Mouse (Mus musculus): ENCODE results near the gene Mier2.

Mier2 gene

GRCm38 (mm10) chr10:79539701-79540495 is 15.1 kb downstream of the Mier2 start:
- no peak for DNase-seq (ENCODE audit: low spot score in 2 of 2)

GRCm38 (mm10) chr10:79538873-79539272 is 16.1 kb downstream of the Mier2 start:
- DNase-seq (ENCODE audit: low spot score in 2 of 2) = no peak

GRCm38 (mm10) chr10:79538323-79538722 is 16.7 kb downstream of the Mier2 start:
- no peak for DNase-seq (ENCODE audit: low spot score in 2 of 2)

GRCm38 (mm10) chr10:79537781-79538180 is 17.2 kb downstream of the Mier2 start:
- no peak for DNase-seq (ENCODE audit: low spot score in 2 of 2)

GRCm38 (mm10) chr10:79537271-79537670 is 17.7 kb downstream of the Mier2 start:
- no peak for DNase-seq (ENCODE audit: low spot score in 2 of 2)

DNA sequence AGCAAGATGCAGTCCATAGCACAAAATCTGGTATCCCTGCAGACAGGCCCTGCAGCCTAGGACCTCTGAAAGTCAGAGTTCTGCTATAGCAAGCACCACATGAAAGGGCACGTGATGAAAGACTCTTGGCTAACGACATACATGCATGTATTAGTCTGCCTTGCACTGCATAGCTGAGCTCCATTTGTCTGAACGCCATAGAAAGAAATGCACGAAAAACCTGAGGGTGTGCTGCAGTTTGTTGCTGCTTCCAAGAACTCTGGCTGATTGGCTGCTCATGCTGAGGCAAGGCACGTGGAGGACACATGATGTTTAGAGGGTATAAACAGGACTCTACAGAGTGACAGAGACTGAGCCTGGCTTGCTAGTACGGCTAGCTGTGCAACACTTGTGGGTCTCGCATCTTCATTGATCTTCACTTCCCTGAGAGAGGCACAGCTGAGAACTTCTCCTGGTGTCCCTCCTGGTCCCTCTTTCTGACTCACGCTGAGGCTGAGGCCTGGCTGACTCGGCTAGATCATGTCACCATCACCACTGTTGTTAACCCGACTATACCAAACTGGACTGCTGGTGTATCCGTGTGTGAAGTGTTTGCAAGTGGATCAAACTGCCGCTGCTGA is 18.4 kb downstream of the Mier2 start:
- DNase-seq (ENCODE audit: low spot score in 2 of 2) = no peak

DNA sequence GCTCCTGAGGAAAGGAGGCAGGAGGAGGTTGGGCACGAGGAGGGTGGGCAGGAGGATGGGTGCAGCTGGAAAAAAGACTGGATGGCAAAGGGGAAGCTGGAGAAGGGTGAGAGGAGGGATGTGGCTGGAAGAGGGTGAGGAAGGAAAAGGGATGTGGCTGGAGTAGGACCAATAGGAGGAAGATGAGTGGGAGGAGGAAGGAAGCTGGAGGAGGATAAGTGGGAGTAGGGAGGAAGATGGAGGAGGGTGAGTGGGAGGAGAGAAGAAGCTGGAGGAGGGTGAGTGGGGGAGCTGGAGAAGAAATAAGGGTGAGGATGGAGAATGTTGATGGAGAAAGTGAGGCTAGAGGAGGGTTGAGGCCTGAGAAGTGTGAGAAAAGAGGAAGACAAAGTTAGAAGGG is 19.6 kb downstream of the Mier2 start:
- no peak for DNase-seq (ENCODE audit: low spot score in 2 of 2)

GRCm38 (mm10) chr10:79534426-79534825 is 20.6 kb downstream of the Mier2 start:
- peak in 1 of 2 experiments; percentile 2 for DNase-seq (ENCODE audit: low spot score in 2 of 2)

DNA sequence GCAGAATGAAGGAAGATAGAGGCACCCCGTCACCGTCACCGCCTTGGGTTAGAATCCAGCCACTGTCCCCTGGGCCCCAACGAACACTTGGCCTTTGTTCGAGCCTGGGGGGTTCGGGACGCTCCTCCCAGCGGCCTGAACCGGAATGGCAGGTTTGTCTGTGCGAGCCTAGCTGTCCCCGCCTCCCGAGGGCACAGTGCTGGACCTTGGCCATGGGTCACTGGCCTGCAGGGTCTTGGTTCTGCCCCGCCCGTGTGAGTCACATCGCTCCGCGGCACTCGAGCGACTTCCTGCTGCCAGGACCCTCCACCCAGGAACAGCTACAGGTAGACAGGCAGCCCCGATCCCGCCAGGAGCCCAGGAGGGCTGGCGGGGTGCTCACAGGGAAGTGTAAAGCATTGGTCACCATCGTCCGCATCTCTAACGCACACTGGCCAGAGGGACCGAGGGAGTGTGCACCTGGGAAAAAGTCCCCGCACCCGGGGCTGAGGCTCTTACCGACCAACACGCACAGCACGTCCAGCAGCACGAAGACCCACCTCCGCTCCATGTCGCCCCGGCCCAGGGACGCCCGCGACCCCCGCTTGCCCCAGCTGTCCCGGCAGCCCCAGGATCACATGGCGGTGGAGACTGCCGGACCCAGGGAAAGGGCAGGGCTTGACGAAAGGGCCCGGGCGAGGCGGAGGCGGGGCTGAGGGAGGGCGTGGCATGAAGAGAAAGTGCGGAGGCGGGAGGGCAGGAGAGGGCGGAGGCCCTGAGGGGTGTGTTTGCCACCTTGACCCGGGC is 21.7 kb downstream of the Mier2 start, which contains the start of gene Plpp2:
TSS of gene Plpp2 (minus strand) at position 671 of the 786 bp plus-strand sequence.
- peak in 1 of 2 experiments; percentile 14 for DNase-seq (ENCODE audit: low spot score in 2 of 2)

GRCm38 (mm10) chr10:79532678-79533077 is 22.3 kb downstream of the Mier2 start:
- DNase-seq (ENCODE audit: low spot score in 2 of 2) = peak in 1 of 2 experiments; percentile 1

DNA sequence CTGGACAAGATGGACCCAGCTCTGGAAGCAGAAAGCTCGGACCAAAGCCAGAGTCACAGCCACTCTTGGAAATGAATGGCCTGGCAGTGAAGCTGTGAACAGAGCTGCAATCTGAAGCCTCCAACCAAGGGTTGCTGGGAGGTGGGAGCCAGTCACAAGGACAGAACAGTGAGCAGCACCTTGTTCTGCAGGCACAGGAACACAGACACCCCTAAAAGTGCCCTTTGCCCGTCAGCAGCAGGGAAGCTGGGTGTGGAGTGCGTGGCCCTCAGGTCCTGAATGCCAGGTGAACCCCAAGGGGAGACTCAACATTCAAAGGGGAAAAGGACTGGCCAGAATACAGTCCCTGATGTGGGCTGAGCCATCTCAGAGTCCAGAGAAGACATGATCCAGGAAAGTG is 23.4 kb downstream of the Mier2 start:
- DNase-seq (ENCODE audit: low spot score in 2 of 2) = no peak

DNA sequence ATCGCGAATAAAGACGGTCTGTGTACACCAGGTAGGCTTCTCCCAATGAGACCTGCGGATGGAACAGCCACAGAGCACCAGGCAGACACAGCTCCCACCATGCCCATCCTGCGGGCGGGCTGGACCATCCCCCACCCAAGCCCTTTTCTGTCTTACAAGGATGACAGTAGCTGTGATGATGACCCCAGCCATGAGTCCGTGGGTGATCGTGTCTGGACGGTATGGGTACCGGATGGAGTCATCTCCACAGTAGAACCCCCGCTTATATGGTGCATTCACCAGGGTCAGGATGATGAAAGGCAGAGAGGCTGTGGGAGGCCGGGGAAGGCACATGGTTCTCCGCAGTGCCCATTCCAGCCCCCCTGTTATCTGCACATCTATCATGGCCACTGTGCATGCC is 24.3 kb downstream of the Mier2 start:
- DNase-seq (ENCODE audit: low spot score in 2 of 2) = no peak

DNA sequence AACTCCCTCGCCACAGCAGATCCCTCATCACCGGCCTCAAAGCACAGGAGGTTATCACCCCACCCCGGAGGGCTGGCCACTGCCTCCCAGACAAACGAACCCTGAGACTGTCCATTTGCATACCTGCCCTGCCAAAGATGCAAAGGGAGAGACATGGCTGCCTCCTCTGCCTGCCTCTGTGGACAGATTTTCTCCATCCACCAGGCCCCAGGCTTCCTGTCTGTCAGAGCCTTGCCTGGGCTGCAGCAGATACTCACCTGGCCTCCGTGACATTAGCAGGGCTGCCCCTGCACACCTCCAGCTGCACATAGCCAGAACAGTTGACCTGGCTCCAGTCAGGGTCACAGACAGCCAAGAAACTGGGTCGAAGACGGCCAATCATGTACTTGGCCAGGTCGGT is 24.8 kb downstream of the Mier2 start:
- no peak for DNase-seq (ENCODE audit: low spot score in 2 of 2)

DNA sequence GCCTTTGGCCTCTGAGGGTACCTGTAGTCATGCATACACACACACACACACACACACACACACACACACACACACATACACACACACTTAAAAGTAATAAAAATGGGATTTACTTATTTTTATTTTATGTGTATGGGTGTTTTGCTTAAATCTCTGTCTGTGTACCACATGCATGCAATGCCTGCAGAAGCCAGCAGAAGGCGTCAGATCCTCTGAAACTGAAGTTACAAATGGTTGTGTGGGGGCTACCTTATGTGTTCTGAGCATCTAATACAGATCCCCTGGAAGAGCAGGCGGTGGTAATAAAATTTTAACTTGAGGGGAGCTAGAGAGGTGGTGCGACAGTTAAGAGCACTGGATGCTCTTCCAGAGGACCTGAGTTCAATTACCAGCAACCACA is 26.9 kb downstream of the Mier2 start:
- no peak for DNase-seq (ENCODE audit: low spot score in 2 of 2)

DNA sequence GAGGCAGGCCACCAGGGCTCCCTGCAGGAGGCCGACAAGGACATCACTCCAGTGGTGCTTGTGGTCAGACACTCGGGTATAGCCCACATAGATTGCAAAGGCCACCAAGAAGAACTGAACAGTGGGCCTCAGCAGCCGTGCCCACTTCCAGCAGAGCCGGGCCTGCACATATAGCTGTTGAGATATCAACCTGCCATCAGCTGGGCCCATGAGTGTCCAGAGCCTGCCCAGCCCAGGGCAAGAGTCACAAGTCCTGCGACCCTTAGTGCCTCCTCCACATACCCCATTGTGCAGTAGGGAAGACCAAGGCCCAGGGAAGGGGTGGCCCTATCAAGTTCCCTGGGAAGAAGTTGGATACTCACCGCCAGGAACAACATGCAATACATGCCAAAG is 27.6 kb downstream of the Mier2 start:
- no peak for DNase-seq (ENCODE audit: low spot score in 2 of 2)

GRCm38 (mm10) chr10:79526661-79527452 is 28.1 kb downstream of the Mier2 start:
- no peak for DNase-seq (ENCODE audit: low spot score in 2 of 2)

DNA sequence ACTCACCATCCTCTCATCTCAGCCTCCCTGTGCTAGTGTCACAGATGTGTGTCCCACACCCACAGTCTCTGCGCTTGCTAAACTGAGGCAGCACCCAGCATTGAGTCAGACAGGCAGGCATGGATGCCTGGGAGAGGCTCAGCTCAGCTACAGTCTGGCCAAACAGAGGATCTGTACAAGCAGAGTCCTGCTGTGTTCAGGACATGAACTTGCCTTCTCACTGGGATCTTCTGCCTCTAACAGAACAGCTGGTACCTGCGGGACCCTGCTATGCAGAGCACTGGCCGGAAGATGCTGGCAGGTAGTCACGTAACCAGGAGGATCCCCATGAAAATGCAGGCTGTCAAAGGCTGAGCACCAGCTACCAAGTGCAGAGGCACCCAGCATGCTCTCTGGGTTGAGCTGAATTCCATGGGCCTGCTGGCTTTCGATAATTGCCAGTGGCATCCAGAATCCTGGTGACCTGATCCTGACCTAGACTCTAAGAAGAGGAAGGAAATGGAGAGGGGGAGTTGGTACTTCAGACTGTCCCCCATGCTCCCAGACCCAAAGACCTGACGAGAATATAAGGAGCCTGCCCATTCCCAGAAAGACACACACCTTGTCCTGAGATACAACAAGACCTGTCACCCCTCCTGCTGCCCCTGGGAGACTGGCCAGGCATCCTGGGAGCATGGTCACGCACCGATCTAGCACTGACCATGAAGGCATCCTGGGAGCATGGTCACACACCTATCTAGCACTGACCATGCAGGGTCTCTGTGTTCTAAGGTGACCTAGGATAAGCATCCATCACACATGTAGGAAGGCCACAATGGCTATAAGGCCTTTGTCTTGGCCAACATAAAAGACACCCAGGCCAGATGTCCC is 29.3 kb downstream of the Mier2 start:
- no peak for DNase-seq (ENCODE audit: low spot score in 2 of 2)

DNA sequence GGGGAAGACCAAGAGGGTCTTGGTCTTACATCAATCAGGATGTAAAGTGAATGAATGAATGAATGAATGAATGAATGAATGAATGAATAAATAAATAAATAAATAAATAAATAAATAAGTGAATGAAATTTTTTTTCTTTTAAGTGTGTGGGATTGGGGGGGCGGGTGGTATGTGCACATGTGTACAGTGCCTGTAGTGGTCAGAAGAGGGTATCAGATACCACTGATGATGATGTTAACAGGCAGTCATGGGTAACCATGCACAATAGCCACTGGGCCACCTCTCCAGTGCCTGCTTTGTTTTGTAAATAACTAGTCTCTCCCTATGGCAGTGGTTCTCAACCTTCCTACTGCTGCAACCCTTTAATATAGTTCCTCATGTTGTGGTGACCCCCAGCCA is 30.6 kb downstream of the Mier2 start:
- no peak for DNase-seq (ENCODE audit: low spot score in 2 of 2)

DNA sequence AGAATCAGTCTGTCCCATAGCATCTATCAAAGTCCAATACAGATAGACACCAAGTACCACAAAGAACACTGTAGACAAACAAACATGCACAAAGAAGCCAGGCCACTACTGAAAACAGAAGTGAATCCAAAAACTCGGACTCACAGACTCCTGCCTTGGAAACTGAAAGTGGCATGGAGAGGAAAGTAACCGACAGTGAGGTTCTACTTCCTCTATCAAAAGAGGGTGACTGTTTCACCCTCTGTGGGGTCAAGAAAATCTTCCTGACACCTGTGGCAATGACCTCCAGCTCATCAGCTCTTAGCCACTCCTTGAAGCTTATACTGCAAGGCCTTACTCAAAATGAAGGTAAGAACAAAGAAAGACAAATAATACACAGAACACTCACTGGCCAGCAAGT is 48.3 kb downstream of the Mier2 start:
- no peak for DNase-seq (ENCODE audit: low spot score in 2 of 2)

DNA sequence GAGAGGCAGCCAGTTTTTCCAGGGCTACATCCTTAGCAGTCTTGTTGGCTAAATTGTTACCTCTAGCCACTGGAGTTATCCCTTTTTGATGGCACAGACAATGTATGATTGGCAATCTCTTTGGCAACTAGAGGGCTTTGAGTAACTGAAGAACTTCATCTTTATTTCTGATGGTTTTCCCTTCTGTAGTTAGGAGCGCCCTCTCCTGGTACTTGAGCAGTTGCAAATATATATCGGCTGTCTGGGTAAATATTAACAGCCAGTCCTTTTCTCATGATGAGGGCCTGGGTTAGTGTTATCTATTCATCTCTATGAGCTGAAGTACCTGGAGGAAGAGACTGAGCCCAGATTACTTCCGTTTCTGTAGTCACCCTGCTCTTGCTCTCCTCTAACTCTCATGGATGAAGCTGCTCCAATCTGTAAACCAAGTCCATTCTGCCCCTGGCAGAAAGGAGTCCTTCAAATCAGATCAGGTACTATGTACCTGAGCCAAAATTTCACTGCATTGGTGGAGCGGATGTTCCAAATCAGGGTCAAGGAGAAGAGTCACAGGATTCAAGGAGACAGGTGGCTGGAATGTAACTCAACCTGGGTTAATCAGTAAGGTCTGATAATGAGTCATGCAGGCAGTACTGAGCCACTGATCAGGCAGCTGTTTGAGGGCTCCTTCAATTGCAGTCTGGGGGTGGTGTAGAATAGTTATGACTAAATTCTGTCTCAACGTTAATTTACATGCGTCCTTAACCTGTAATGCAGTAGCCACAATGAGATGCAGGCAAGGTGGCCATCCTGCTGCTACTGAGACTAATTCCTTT is 52.0 kb downstream of the Mier2 start:
- DNase-seq (ENCODE audit: low spot score in 2 of 2) = no peak

Data from right cerebral cortex, adult 2 months (tissue).